Mouse (Mus musculus): ENCODE measurements around the gene Keap1.

- no peak for TF ChIP-seq POLR2A (IDR thresholded peaks at IDR 0.05; ENCODE audit: low read depth, low read length)
- peak; percentile 26; the same call in 1 of the 2 replicates for TF ChIP-seq CTCF (conservative IDR thresholded peaks at IDR 0.05; ENCODE audit: insufficient read depth, insufficient read length, low read depth, low read length)
Observed at GRCm38 (mm10) chr9:21237368-21238003, 1.7 kb downstream of the Keap1 start.
